Mouse (Mus musculus): ENCODE measurements around the gene Rora.

The Rora gene

DNA sequence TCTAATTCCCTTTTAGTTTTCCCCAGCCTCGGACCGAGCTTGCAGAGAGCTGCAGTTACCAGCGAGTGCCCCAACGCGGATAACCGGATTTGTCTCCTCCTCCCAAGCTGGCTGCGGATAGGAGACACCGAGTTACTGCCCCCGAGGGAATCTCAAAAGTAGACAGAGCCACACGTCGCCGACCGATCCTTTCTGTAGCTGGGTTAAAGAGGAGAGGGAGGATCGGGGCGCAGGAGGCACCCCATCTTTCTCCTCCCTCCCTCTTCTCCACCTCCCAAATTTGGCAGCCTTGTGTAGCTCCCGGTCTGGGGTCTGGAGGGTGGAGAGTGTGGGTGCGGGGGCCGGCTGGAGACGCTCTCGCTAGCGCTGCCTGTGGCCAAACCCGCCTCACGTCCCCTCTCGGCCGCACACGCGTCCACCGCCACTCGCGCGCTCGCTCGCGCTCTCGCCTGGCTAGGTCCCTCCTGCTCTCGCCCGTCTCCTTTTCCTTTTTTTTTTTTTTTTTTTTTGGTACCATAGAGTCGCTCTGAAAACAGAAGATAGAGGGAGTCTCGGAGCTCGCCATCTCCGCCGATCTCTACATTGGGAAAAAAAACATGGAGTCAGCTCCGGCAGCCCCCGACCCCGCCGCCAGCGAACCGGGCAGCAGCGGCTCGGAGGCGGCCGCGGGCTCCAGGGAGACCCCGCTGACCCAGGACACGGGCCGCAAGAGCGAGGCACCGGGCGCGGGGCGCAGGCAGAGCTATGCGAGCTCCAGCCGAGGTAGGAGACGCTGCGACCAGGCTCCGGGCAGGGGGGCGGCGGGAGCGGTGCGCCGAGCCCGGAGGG lies at the start of gene Rora:
Gene Rora, plus strand, starts transcription at position 576 of the 828 bp plus-strand sequence.
- in situ Hi-C loops (cut with MboI, MseI): no loop called here

- in situ Hi-C loops (cut with MboI, MseI): no loop called here
Measured at GRCm38 (mm10) chr9:68614006-68614405, 39.6 kb upstream of the Rora start.

DNA sequence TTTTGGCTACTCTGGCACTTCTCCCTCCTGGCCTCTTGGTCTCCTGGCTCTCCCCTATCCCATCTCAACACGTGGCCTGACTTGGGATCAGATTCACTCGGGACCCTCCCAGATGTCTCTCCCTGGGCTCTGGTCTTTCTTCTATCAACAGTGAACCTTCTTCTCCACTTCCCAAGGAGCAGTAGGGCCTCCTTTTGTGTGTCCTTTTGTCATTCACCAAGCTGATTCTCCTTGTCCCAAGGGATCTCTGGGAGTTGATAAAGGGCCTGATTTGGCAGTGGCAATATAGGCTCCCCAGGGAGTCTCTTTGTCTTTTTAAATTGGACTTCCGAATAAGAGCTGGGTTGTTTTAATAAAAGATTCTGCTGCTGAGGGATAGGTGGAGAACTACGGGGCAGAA lies 36.5 kb upstream of the Rora start:
- in situ Hi-C loops (cut with MboI, MseI): no loop called here

- in situ Hi-C loops (cut with MboI, MseI): no loop called here
Measured at GRCm38 (mm10) chr9:68620036-68620435, 33.5 kb upstream of the Rora start.

GRCm38 (mm10) chr9:68620441-68620840 lies 33.1 kb upstream of the Rora start:
- in situ Hi-C loops (cut with MboI, MseI): no loop called here

- in situ Hi-C loops (cut with MboI, MseI): no loop called here
Measured at GRCm38 (mm10) chr9:68624981-68625380, 28.6 kb upstream of the Rora start.

DNA sequence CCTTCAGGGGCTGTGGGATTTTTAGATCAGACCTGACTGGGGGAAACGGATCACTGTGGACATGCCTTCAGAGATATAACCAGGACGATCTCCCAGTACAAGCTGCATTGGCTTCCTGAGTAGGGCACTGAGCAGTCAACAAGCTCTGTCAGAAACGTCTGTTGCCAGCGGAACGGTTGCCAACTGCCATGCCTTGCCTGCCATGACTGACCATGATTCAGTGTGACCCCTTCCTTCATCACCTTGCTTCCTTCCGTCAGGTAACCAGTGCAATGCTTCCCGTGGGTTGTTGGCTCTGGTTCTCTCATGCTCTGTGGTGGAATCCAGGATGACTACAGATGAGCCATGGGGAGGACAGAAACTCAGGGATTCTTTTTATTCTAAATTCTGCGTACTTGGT lies 16.3 kb upstream of the Rora start:
- in situ Hi-C loops (cut with MboI, MseI): no loop called here

GRCm38 (mm10) chr9:68641123-68641522 lies 12.5 kb upstream of the Rora start:
- in situ Hi-C loops (cut with MboI, MseI): no loop called here

- in situ Hi-C loops (cut with MboI, MseI): no loop called here
Measured at GRCm38 (mm10) chr9:68648061-68648460, 5.5 kb upstream of the Rora start.

DNA sequence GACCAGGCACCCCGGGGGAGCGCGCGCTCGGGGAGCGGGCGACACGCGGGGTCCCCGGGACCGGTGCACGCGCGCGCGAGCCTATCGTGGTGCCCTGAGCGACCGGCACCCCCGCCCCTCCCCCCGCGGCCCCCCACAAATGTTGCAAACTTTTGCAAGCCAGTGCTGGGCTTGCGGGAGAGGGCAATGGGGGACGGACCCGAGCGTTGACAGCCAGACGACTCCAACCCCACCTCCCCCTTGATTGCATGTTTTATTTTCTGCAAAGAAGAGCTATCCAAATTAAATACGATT lies 400 bp downstream of the Rora start:
- in situ Hi-C loops (cut with MboI, MseI): no loop called here

DNA sequence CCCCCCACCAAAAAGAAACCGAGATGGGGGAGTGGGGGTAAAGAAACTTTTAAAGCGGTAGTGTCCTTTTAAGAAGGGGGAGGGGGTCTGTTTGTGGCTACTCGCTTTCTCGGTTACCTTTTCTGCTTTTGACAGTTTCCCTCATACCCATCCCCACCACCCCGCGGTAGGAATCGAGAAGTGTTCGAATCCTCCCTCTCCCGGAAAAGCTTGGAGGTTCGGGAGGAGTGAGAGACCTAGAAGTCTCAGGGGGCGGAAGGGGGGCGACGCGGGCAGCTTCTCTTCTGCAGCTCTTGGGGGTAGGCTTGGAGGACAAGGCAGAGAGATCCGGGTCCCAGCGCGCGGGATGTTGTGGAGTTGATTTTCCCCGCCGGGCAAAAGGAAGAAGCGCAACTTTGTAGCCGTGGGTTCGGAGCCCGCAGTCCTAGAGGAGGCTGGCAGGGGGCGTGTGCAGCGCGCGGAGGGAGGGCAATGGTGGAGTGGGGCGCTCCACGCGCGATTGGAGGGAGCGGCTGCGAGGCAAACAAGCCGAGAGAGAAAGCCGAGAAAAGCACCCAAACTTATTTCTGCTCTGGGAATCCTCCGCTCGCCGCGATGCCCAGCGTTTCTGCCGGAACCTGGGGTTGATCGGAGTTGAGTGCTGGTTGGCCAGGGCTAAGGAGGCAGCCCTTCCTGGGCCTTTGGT lies 889 bp downstream of the Rora start:
- in situ Hi-C loops (cut with MboI, MseI): no loop called here

DNA sequence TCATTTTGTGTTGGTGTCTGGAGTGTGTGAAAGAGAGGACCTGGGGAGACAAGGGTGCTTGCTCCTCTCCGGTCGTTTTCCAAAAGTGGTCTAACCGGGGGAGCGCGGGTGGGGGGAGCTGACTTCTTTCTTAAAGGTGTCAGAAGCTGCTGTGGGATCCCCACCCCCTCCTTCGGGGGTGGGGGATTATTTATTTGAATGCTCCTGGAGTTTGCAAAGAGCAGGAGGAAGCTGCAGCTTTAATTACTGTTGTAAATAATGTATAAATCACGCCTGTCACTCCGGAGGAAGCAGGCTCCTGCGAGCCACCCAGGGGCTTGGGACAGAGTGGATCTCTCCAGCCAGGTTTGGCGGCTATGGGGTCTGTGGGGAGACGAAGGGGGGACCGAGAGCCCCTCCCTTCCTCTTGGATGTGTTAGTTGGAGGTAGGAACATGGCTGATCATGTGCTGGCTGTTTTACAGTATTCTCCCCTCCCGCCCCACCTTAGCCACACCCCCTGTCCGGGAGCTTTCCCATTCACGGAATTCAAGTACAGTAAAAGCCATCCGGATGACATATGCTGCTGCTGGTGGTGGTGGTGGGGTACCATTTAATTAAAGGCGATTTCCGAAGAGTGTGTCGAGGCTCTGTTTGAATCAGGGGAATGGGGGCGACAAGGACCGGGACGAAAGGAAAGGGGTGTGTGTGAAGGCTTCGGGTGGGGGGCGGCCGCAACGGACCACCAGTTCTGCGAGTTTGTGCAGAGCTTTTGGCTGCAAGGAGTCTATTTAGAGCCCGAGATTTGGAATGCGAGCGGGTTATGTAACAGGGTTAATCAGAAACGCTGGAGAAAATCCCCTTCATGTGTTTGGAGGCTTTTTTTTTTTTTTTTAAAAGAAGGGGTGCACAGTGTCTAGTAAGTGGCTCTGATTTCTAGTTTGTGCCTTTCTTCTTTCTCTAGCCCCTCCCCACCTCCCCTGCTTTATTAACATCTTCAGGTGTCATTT lies 1.7 kb downstream of the Rora start:
- in situ Hi-C loops (cut with MboI, MseI): no loop called here

GRCm38 (mm10) chr9:68656076-68656795 lies 2.6 kb downstream of the Rora start:
- in situ Hi-C loops (cut with MboI, MseI): no loop called here

DNA sequence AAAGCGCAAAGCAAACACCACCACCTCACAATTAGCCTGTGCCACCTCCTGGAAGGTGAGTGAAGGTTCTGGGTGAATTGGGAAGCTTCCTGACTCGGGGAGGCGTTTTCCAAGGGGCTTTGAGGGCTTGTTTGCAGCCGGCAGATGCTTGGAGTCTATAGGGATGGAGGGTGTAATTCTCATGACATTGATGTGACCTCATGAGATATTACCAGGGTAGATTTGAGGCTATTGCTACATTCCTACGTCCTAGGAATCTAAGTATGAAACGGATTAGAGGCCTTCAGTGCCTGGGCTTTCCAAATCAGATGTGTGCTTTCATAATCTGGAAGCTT lies 3.2 kb downstream of the Rora start:
- in situ Hi-C loops (cut with MboI, MseI): no loop called here

GRCm38 (mm10) chr9:68670731-68671130 lies 17.1 kb downstream of the Rora start:
- in situ Hi-C loops (cut with MboI, MseI): no loop called here

- in situ Hi-C loops (cut with MboI, MseI): no loop called here
Measured at GRCm38 (mm10) chr9:68672459-68672858, 18.9 kb downstream of the Rora start.

DNA sequence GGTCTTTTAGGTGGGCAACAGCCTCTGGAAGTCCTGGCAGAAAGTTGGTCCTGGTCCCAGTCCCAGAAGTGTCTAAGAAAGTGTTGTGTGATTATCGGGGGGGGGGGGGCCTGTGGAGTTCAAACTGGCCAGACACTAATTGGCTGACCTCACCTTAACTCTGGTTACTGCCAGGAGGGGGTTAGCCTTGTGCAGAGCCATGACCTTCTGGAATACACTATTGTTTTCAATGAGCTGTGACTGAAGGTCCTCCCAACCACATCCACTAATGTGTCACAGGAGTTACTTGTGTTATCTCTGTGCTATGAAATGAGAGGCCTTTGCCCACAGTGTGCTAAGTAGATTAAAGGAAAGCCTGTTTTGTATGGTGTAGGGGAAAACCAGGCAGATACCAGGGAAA lies 19.6 kb downstream of the Rora start:
- in situ Hi-C loops (cut with MboI, MseI): no loop called here

DNA sequence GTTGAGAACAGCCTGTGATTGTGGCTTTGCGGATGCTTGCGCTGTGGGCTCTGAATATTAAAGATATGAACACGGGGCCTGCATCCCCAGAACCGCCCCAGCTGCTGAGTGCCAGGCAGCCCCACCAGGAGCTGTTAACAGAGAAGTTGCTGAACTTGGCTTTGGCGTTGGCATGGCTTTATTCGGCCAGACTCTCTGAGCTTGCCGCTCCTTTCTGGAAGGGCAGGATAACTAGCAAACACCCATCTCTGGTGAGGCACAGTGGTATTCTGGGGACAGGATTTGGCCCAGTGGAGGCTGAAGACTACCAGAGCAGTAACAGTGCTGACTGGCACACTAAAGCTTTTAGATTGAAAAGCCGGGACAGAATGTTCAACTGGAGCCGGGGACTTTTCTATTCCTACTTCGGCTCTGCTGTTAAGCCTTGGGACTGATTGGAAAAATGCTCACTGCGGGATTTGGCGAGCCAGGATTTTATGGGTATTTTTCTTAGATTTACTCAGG lies 26.3 kb downstream of the Rora start:
- in situ Hi-C loops (cut with MboI, MseI): no loop called here

- in situ Hi-C loops (cut with MboI, MseI): no loop called here
Measured at GRCm38 (mm10) chr9:68683938-68684337, 30.4 kb downstream of the Rora start.

DNA sequence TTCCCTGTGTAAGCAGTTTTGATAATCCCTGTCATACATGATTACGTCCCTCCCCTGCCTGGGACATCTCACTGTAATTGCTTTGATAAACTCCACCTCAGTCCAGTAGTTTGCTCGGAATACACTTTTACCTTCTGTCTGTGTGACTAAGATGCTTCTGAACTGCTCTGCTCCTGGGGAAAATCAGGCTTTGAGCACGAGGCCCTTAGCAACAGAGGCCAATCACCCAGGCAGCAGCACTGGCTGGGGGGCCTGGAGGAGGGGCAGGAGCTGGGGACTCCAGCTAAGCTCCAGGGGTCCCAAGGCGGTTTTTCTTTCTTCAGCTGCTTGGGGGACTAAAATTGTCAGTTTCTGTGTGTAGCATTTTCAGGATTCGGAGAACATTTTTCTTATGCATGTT lies 32.0 kb downstream of the Rora start:
- in situ Hi-C loops (cut with MboI, MseI): no loop called here

- in situ Hi-C loops (cut with MboI, MseI): no loop called here
Measured at GRCm38 (mm10) chr9:68687251-68687874, 33.8 kb downstream of the Rora start.

Measured in regulatory T cell (primary cell).